Mouse (Mus musculus): ENCODE results near the gene Rnase13.

DNA sequence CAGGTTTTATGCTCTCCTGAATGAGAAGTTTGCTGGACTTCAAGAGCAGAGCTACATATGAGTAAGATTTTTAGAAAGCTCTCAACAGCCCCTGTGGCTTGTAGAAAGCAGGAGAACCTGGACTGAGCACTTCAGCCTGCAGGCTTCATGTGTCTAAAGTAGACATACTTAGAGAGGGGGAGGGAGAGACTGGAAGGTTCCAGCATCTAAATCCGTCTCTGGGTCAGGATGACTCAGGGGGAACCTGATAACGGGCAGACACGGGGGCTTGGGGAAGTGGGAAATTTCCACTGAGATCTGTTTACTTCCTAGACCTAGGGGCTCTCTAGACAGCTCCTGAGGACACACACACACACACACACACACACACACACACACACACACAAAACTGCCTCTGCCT is 7.5 kb downstream of the Rnase13 start:
- TF ChIP-seq CTCF (IDR thresholded peaks at IDR 0.05; ENCODE audit: control insufficient read depth, insufficient read depth, insufficient read length) (no peak), USF1 (IDR thresholded peaks at IDR 0.05; ENCODE audit: low read depth) (no peak), MAX (IDR thresholded peaks at IDR 0.05) (no peak), MYOG (IDR thresholded peaks at IDR 0.05; ENCODE audit: control insufficient read depth, extremely low read depth, insufficient read length) (no peak)

Data from C2C12 (cell line).